Mouse (Mus musculus) G1E-ER4 (cell line): ENCODE measurements around the gene Plekhg4. TPM values are rescaled to one million over a fixed set of nuclear protein-coding genes. Genes with fewer than 3 reads are reported as not detected.

ENCODE experiments used
- GATA1 ChIP-seq: IDR thresholded peaks from one replicate; pipeline ENCODE4 v1.8.0; 2012; ENCODE audit warnings: low read length, inconsistent platforms
- polyA plus RNA-seq: library from polyadenylated mRNA; stranded (reverse); fragments of >175 nt; gene quantifications from 2 replicates; pipeline ENCODE4 v1.2.3, GENCODE M21; 2012

Gene Plekhg4
- polyA plus RNA-seq, 1 experiment, result not detected

GRCm38 (mm10) chr8:105345061-105345975 lies 27.8 kb upstream of the Plekhg4 start:
- no peak for TF ChIP-seq GATA1

GRCm38 (mm10) chr8:105346611-105347427 lies 26.3 kb upstream of the Plekhg4 start:
- TF ChIP-seq GATA1, result no peak

DNA sequence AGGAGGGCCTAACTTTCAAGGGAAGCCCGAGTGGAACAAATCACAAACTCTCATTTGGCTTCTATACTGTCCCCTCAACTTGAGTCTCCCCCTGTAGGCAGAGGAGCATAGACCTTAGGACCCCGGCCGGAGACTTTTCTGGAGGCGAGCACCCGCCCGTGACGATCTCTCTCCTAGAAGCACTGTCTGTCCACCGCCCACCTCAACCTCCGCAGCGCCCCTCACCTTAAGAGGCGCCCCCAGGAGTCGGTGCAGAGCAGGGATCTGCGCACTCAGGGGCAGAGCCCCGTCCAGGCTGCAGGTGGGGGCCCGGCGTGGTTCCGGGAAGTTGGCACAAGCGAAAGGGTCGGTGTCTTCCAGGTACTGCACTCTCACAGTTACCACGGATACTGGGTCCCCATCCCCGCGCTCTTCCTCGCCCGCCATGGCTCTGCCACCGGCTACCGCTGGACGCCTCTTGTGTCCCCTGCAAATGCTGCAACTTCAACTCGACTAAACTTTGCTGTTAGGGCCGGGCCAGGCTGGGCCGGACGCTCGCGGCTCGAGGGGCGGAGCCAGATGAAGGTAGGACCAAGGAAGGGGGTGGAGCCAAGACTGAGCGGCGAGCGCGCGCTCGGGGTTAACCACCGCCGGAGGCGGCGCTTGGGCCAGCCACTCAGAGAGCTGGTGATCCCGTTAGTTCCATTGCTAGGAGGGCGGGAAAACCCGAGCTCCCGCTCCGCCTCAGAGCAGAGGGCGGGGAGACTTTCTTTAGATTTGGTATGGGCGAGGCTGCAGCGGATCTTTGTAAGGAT lies 25.4 kb upstream of the Plekhg4 start, which contains the start of gene Fhod1:
Gene Fhod1 (minus strand): TSS at position 526 of the 794 bp plus-strand sequence.
- TF ChIP-seq GATA1, result no peak

- TF ChIP-seq GATA1, result no peak
These were observed 24.5 kb upstream of the Plekhg4 start, which contains the start of gene Slc9a5 for GRCm38 (mm10) chr8:105348450-105349095. TSS of gene Slc9a5 (plus strand) at chr8:105348843.

DNA sequence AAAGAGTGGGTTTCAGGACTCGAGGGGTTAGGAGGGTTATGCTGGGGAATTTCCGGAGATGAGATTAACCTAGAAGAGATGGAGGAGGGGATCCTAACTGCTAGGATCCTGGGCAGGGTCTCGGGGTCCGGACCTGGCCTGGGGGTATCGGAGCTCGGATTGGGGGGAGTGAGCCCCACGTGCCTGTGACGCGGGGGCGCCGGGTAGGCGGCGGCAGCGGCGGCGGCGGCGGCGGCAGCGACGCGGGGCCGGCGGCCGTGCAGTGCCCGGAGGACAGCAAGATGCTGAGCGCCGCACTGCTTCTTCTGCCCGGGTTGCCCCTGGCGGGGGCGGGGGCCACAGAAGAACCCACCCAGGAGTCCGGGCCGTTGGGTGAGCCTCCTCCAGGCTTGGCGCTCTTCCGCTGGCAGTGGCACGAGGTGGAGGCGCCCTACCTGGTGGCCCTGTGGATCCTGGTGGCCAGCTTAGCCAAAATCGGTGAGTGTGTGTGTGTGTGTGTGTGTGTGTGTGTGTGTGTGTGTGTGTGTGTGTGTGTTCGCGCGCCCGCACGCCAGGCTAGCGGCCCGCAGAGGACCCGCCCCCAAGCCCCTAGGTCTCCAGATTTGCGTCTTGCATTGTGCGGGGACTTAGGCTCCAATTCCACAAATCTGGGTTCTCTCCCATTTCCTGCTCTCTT lies 23.8 kb upstream of the Plekhg4 start:
- TF ChIP-seq GATA1, result no peak

DNA sequence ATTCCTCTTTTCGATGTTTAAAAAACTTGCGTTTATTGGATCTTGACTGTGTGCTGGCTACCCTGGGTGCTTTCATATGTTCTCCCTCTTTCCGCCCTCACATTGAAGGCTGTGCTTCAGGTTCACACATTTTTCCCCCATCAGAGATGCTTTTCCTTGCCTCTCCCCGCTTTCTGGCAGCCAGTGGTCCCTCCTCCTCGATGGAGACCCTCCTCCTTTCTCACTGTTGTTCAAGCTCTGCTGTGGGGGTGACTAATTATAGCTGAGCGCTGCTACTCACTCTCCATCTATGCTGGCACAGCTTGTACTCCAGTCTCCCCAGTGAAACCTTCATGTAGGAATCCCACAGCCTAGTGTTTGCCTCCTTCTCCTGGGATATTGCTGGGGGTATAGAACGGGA lies 22.9 kb upstream of the Plekhg4 start:
- no peak for TF ChIP-seq GATA1

DNA sequence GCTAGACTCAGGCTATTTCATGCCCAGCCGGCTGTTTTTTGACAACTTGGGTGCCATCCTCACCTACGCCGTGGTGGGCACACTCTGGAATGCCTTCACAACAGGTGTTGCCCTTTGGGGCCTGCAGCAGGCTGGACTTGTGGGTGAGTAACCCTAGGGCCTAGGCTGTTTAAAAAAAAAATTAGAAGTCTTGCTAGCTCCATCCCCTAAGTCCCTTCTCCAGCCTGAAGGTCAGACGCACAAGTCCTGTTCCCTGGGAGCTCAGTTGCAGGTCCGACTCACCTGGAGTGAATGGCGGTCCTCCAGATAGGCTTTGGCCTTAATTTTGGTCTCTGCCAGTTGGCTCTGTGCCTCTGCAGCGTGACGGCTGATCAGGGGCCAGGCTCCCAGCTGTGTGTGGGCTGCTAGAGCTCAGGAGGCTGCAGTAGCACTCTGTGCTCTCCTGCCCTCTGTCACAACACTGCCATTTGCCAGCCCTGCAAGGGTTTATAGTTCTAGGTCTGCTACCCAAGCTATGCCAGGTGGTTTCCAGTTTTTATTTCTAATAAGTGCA lies 19.4 kb upstream of the Plekhg4 start:
- TF ChIP-seq GATA1, result no peak

DNA sequence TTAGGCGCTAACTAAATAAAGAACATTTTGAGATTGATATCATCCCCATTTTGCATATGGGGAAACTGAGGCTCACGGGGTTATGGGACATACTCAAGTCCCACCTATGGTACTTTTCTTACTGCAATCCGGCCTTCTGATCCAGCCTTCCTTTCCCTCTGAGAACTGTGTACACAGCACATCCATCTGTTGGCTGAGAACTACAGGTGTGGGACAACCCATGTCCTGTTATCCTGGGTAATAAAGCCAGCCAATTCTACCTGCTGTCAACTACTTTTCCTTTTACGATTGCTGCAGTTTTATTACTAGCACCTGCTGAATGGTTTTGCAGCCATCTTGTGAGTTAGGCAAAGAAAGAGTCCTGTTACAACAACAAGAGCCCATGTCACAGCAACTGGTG lies 18.5 kb upstream of the Plekhg4 start:
- TF ChIP-seq GATA1, result no peak

GRCm38 (mm10) chr8:105355179-105356024 lies 17.7 kb upstream of the Plekhg4 start:
- TF ChIP-seq GATA1, result no peak

DNA sequence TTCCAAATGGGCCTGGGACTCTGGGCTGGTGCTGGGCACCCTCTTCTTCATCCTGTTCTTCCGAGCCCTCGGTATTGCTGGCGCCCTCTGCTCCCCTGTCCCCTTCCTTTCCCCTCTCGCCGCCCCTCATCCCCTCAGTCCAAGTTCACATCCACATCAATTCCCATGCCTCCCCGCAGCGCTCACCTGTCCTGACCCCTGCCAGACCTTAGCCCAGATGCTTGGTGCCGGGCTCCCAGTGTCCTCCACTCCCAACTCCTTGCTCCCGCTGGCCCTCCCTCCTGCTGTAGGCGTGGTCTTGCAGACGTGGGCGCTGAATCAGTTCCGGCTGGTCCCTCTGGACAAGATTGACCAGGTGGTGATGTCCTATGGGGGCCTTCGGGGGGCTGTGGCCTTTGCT lies 16.4 kb upstream of the Plekhg4 start:
- TF ChIP-seq GATA1, result no peak

- TF ChIP-seq GATA1, result no peak
These were observed 13.9 kb upstream of the Plekhg4 start for GRCm38 (mm10) chr8:105359208-105359607.

GRCm38 (mm10) chr8:105359646-105360045 lies 13.4 kb upstream of the Plekhg4 start:
- TF ChIP-seq GATA1, result no peak
